Mouse (Mus musculus) monocyte, adult 59 days (primary cell): ENCODE data around the gene Ankrd2. TPM values are rescaled to one million over a fixed set of nuclear protein-coding genes. Genes with fewer than 3 reads are reported as not detected.

ENCODE experiments used
- total RNA-seq, 2 experiments: library from RNA; stranded (reverse); gene quantifications; one replicate each; pipeline ENCODE4 v1.2.4; 2023

Gene Ankrd2
- not detected for total RNA-seq

GRCm38 (mm10) chr19:42035456-42036248 lies at the start of gene Ankrd2:
Ankrd2 (plus strand) TSS chr19:42036000.

GRCm38 (mm10) chr19:42045269-42046102 lies 9.7 kb downstream of the Ankrd2 start, which contains the start of gene Hoga1:
Hoga1 (plus strand) TSS chr19:42045610.

GRCm38 (mm10) chr19:42051948-42052347 lies 16.1 kb downstream of the Ankrd2 start, which contains the start of gene 4933411K16Rik:
4933411K16Rik (plus strand) TSS chr19:42052248.

GRCm38 (mm10) chr19:42086166-42086565 lies 50.4 kb downstream of the Ankrd2 start, which contains the start of gene Morn4:
Morn4 (minus strand) TSS chr19:42086357.

GRCm38 (mm10) chr19:42089748-42090595 lies 54.2 kb downstream of the Ankrd2 start, which contains the start of gene Pi4k2a:
Pi4k2a (plus strand) TSS chr19:42090470.

Other genes with a start within 250 kb of the Ankrd2 start
- gene Arhgap19, start 234.0 kb upstream of the Ankrd2 start, total RNA-seq: 10 to 100 TPM; 10.9 to 12.3 TPM
- 10 to 100 TPM; 30.9 to 31.2 TPM for gene Frat1, start 206.0 kb upstream of the Ankrd2 start, total RNA-seq
- 10 to 100 TPM; 41.7 to 46.7 TPM for gene Frat2, start 187.9 kb upstream of the Ankrd2 start, total RNA-seq
- gene Rrp12, start 139.8 kb upstream of the Ankrd2 start, total RNA-seq: 10 to 100 TPM; 13.8 to 16.4 TPM
- gene Pgam1, start 124.1 kb upstream of the Ankrd2 start, total RNA-seq: 100 to 1,000 TPM; 107 to 128 TPM
- gene Exosc1, start 102.6 kb upstream of the Ankrd2 start, total RNA-seq: 10 to 100 TPM; 20.4 to 21.1 TPM
- gene Zdhhc16, start 102.5 kb upstream of the Ankrd2 start, total RNA-seq: 10 to 100 TPM; 27.0 to 29.7 TPM
- gene Mms19, start 54.8 kb upstream of the Ankrd2 start, total RNA-seq: 10 to 100 TPM; 56.1 to 70.5 TPM
- 10 to 100 TPM; 43.3 to 44.9 TPM for gene Ubtd1, start 54.2 kb upstream of the Ankrd2 start, total RNA-seq
- 1 to 10 TPM in 1 of 2 experiments, under 1 TPM in 1; 0.66 to 1.5 TPM for gene Hoga1, start 9.6 kb downstream of the Ankrd2 start, total RNA-seq
- gene 4933411K16Rik, start 16.2 kb downstream of the Ankrd2 start, total RNA-seq: not detected
- not detected for gene Morn4, start 50.4 kb downstream of the Ankrd2 start, total RNA-seq
- 10 to 100 TPM; 66.9 to 77.0 TPM for gene Pi4k2a, start 54.5 kb downstream of the Ankrd2 start, total RNA-seq
- 10 to 100 TPM; 13.1 to 25.3 TPM for gene Avpi1, start 93.1 kb downstream of the Ankrd2 start, total RNA-seq
- 10 to 100 TPM; 23.1 to 26.5 TPM for gene Marveld1, start 111.4 kb downstream of the Ankrd2 start, total RNA-seq
- gene Zfyve27, start 128.0 kb downstream of the Ankrd2 start, total RNA-seq: 10 to 100 TPM; 45.9 to 49.9 TPM
- gene Sfrp5, start 166.3 kb downstream of the Ankrd2 start, total RNA-seq: not detected
- gene Golga7b, start 211.6 kb downstream of the Ankrd2 start, total RNA-seq: not detected